Mouse (Mus musculus): ENCODE data around the gene Tns2. TPM values are rescaled to one million over a fixed set of nuclear protein-coding genes. Genes with fewer than 3 reads are reported as not detected.

Gene Tns2
- polyA plus RNA-seq, 1 experiment: 42.5 TPM

- peak overlapping the region; percentile 65 for H3K4me3 ChIP-seq (ENCODE audit: low read depth, low read length)
- H3K27ac ChIP-seq (ENCODE audit: insufficient read depth, low read depth, low read length): no peak overlapping the region
- H3K27me3 ChIP-seq (ENCODE audit: control insufficient read depth, insufficient read depth, low read length): no peaks in the 10 kb centered on the region
- TF ChIP-seq CTCF (IDR thresholded peaks at IDR 0.05; ENCODE audit: extremely low read depth, insufficient read length, insufficient replicate concordance, low read depth, low read length) (no peak), POLR2A (IDR thresholded peaks at IDR 0.05; ENCODE audit: low read depth, low read length) (no peak)
- 14% methylated on average over 38 of the region's 38 CpGs for WGBS
- no peaks in the 10 kb centered on the region; the same call in 1 of the 2 replicates for H3K36me3 ChIP-seq (ENCODE audit: control insufficient read depth, insufficient read depth, low read length)
- peaks cover 33% of the 10 kb centered on the region for H3K4me1 ChIP-seq (ENCODE audit: control insufficient read depth, insufficient read depth, insufficient read length, low read length)
Measured at GRCm38 (mm10) chr15:102106754-102107456, 6.7 kb downstream of the Tns2 start.

DNA sequence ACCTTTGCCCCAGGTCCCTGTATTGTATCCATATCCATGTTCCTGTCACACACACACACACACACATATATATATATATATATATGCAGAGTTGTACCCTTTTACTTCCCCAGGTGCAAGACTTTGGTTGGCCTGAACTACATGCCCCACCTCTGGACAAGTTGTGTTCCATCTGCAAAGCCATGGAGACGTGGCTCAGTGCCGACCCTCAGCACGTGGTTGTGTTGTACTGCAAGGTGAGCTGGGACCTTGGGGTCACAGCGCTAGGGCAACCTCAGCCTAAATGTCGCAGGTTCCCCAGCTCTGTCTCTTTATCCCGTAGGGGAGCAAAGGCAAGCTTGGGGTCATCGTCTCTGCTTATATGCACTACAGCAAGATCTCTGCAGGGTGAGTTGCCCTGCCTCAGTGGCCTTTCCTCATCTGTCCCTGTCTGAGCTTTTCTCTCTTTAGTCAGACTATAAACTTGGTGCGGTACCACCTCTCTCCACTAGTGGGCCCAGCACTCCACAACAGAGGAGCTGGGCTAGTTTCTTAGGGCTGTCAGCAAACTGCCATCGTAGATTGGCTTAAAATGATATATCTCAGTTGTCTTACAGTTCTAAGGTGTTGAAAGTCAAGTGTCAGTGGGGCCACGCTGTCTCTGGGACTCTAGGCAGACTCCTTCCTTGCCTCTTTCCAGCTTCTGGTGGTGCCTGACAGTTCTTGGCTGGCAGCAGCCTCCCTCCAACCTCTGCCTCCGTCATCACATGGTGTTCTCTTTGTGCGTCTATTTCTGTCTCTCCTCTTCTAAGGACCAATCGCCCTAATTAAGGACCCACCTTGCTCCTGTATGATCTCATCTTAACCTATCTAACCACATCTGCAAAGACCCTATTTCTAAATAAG lies 7.7 kb downstream of the Tns2 start:
- Histone ChIP-seq H3K36me3 (ENCODE audit: control insufficient read depth, insufficient read depth, low read length) (peaks cover 6% of the 10 kb centered on the region; the same call in 1 of the 2 replicates), H3K4me1 (ENCODE audit: control insufficient read depth, insufficient read depth, insufficient read length, low read length) (peaks cover 25% of the 10 kb centered on the region), H3K27me3 (ENCODE audit: control insufficient read depth, insufficient read depth, low read length) (no peaks in the 10 kb centered on the region), H3K4me3 (ENCODE audit: low read depth, low read length) (no peak overlapping the region), H3K27ac (ENCODE audit: insufficient read depth, low read depth, low read length) (no peak overlapping the region)
- TF ChIP-seq POLR2A (IDR thresholded peaks at IDR 0.05; ENCODE audit: low read depth, low read length): no peak
- peak; percentile 78; the same call in 1 of the 2 replicates for TF ChIP-seq CTCF (IDR thresholded peaks at IDR 0.05; ENCODE audit: extremely low read depth, insufficient read length, insufficient replicate concordance, low read depth, low read length)
- WGBS: 37% methylated on average over 13 of the region's 13 CpGs

DNA sequence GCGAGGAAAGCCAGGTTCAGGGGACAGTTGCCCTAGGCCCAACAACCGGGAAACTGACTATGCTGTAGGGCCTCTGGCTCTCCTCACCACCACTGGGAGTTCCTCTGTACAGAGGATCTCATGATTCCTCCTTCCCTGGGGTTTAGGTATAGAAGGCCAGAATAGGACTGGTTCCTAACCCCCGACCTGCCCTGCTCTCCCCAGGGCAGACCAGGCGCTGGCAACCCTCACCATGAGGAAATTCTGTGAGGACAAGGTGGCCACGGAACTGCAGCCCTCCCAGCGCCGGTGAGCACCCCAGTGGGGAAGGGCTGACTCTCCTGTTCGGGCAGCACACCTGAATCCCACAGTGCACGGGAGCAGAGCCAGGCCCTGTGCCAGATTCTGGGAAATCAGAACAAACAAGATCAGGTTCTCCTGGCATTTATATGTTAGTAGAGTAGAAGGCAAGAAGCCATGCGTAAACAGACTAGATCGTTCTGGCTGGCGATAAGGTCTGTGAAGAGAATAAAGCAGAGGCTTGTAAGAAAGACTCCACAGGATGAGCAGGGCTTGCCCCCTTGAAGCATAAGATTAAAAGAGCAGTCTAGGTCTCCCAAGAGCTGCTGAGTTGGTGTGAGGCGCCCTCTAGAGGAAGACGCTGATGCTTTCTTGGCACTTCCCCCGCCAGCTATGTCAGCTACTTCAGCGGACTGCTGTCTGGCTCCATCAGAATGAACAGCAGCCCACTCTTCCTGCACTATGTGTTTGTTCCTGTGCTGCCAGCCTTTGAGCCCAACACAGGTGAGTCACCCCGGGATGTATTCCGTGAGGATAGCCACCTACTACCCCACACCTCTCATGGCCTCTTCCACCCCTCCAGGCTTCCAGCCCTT lies 8.7 kb downstream of the Tns2 start:
- Histone ChIP-seq H3K4me1 (ENCODE audit: control insufficient read depth, insufficient read depth, insufficient read length, low read length) (peaks cover 23% of the 10 kb centered on the region), H3K36me3 (ENCODE audit: control insufficient read depth, insufficient read depth, low read length) (peaks cover 7% of the 10 kb centered on the region; the same call in 1 of the 2 replicates), H3K27ac (ENCODE audit: insufficient read depth, low read depth, low read length) (no peak overlapping the region), H3K4me3 (ENCODE audit: low read depth, low read length) (no peak overlapping the region), H3K27me3 (ENCODE audit: control insufficient read depth, insufficient read depth, low read length) (no peaks in the 10 kb centered on the region)
- 41% methylated on average over 18 of the region's 18 CpGs for WGBS
- TF ChIP-seq CTCF (IDR thresholded peaks at IDR 0.05; ENCODE audit: extremely low read depth, insufficient read length, insufficient replicate concordance, low read depth, low read length): peak; percentile 75; the same call in 1 of the 2 replicates
- TF ChIP-seq POLR2A (IDR thresholded peaks at IDR 0.05; ENCODE audit: low read depth, low read length): no peak

GRCm38 (mm10) chr15:102110271-102110670 lies 10.1 kb downstream of the Tns2 start:
- H3K27ac ChIP-seq (ENCODE audit: insufficient read depth, low read depth, low read length): no peak overlapping the region
- TF ChIP-seq POLR2A (IDR thresholded peaks at IDR 0.05; ENCODE audit: low read depth, low read length): no peak
- no peak for TF ChIP-seq CTCF (IDR thresholded peaks at IDR 0.05; ENCODE audit: extremely low read depth, insufficient read length, insufficient replicate concordance, low read depth, low read length)
- peaks cover 9% of the 10 kb centered on the region; the same call in 1 of the 2 replicates for H3K36me3 ChIP-seq (ENCODE audit: control insufficient read depth, insufficient read depth, low read length)
- H3K4me3 ChIP-seq (ENCODE audit: low read depth, low read length): no peak overlapping the region
- H3K4me1 ChIP-seq (ENCODE audit: control insufficient read depth, insufficient read depth, insufficient read length, low read length): peaks cover 18% of the 10 kb centered on the region
- H3K27me3 ChIP-seq (ENCODE audit: control insufficient read depth, insufficient read depth, low read length): no peaks in the 10 kb centered on the region
- 95% methylated on average over 7 of the region's 7 CpGs for WGBS

- no peak for TF ChIP-seq CTCF (IDR thresholded peaks at IDR 0.05; ENCODE audit: extremely low read depth, insufficient read length, insufficient replicate concordance, low read depth, low read length)
- no peak for TF ChIP-seq POLR2A (IDR thresholded peaks at IDR 0.05; ENCODE audit: low read depth, low read length)
- Histone ChIP-seq H3K27me3 (ENCODE audit: control insufficient read depth, insufficient read depth, low read length) (no peaks in the 10 kb centered on the region), H3K36me3 (ENCODE audit: control insufficient read depth, insufficient read depth, low read length) (peaks cover 15% of the 10 kb centered on the region), H3K4me1 (ENCODE audit: control insufficient read depth, insufficient read depth, insufficient read length, low read length) (peaks cover 13% of the 10 kb centered on the region), H3K4me3 (ENCODE audit: low read depth, low read length) (no peak overlapping the region), H3K27ac (ENCODE audit: insufficient read depth, low read depth, low read length) (no peak overlapping the region)
- 86% methylated on average over 29 of the region's 29 CpGs for WGBS
Measured at GRCm38 (mm10) chr15:102110701-102111494, 10.7 kb downstream of the Tns2 start.

- no peaks in the 10 kb centered on the region for H3K27me3 ChIP-seq (ENCODE audit: control insufficient read depth, insufficient read depth, low read length)
- H3K27ac ChIP-seq (ENCODE audit: insufficient read depth, low read depth, low read length): no peak overlapping the region
- H3K4me3 ChIP-seq (ENCODE audit: low read depth, low read length): no peak overlapping the region
- peaks cover 20% of the 10 kb centered on the region for H3K36me3 ChIP-seq (ENCODE audit: control insufficient read depth, insufficient read depth, low read length)
- no peak for TF ChIP-seq POLR2A (IDR thresholded peaks at IDR 0.05; ENCODE audit: low read depth, low read length)
- TF ChIP-seq CTCF (IDR thresholded peaks at IDR 0.05; ENCODE audit: extremely low read depth, insufficient read length, insufficient replicate concordance, low read depth, low read length): no peak
- peaks cover 9% of the 10 kb centered on the region for H3K4me1 ChIP-seq (ENCODE audit: control insufficient read depth, insufficient read depth, insufficient read length, low read length)
- WGBS: 85% methylated on average over 11 of the region's 11 CpGs
Measured at GRCm38 (mm10) chr15:102111495-102111829, 11.2 kb downstream of the Tns2 start.
